Mouse (Mus musculus): ENCODE results near the gene Cntnap3. TPM values are rescaled to one million over a fixed set of nuclear protein-coding genes. Genes with fewer than 3 reads are reported as not detected.

The Cntnap3 gene
- polyA plus RNA-seq (2017; shearing (Covaris generic)), result not detected

DNA sequence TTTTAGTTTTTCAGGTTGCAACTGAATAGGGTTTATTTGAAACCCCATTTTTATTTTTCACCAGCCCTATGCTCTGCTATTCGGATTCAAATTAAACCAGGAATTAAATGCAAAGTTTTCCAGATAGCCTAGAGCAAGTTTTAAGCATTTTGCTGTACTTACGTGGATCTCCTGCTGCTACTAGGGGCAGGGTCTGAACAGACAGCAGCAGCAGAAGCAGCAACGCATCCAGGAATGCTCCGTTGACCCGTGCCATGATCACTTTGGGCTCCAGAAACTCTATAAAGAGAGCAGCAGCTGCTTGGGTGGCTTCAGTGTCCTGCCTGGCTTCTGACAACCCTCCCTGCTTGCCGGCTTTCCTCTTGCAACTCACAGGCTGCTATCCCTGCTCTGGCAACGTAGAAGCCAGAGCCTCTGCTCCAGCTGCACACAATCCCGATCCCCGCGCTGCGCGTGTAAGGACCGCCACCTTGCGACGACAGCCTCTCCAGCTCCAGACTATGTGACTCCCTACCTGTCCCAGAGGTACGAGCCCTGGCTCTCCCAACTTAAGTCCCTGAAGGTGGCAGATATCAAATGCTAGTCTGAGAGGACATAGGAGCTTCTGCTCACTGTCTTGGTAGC is at the start of gene Cntnap3:
TSS of gene Cntnap3 (minus strand) at position 371 of the 624 bp plus-strand sequence.

GRCm38 (mm10) chr13:64917191-64917590 is 13.4 kb upstream of the Cntnap3 start, which contains the start of gene Spata31:
Gene Spata31, plus strand, starts transcription at chr13:64917406.

Other genes with a start within 250 kb of the Cntnap3 start
- not detected for gene Spata31, start 13.5 kb upstream of the Cntnap3 start, polyA plus RNA-seq (2017; shearing (Covaris generic))
- not detected for gene Spata31d1c, start 129.1 kb upstream of the Cntnap3 start, polyA plus RNA-seq (2017; shearing (Covaris generic))
- gene Prss47, start 148.8 kb upstream of the Cntnap3 start, polyA plus RNA-seq (2017; shearing (Covaris generic)), result not detected
- 22.2 TPM for gene Mfsd14b, start 209.0 kb upstream of the Cntnap3 start, polyA plus RNA-seq (2017; shearing (Covaris generic))
- not detected for gene Olfr465-ps1, start 234.1 kb upstream of the Cntnap3 start, polyA plus RNA-seq (2017; shearing (Covaris generic))
- not detected for gene Olfr466, start 246.3 kb upstream of the Cntnap3 start, polyA plus RNA-seq (2017; shearing (Covaris generic))